Mouse (Mus musculus): ENCODE data around the gene Prss46. TPM values are rescaled to one million over a fixed set of nuclear protein-coding genes. Genes with fewer than 3 reads are reported as not detected.
"Not testable (repeated sequence)": the region's sequence is repeated elsewhere in the genome, so short reads cannot be mapped to it uniquely, and the experiment has no call there.

Gene Prss46
- polyA plus RNA-seq (2014; fragmentation: Nextera tagmentation; extraction: Ambion mirVana): not detected in 2 replicates

DNA sequence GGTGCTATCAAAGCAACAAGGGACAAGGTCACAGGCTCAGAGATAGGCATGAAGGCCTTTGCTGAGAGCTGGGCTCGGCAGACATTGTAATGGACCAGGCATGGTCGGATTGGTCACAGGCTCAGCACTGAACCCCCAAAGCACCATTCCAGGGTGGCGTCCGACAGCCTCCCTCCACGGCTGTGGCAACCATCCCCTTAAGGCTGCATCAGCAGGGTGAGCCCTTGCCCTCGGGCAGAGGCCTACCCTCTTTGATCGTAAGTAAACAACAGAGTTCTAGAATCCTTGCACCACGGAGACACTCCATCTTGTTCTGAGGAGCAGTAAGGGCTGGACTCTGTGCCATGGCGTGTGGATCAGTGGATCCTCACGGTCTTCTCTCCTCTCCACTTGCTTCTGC is at the start of gene Prss46:
Prss46 (plus strand) TSS at position 301 of the 400 bp plus-strand sequence.
- Histone ChIP-seq H3K4me3 (ENCODE audit: low read depth, low read length) (no peak within 1 kb of the TSS), H3K9ac (ENCODE audit: low read depth, low read length) (no peak within 1 kb of the TSS), H3K27ac (ENCODE audit: low read depth, low read length) (no peak within 1 kb of the TSS), H3K36me3 (ENCODE audit: control insufficient read depth, insufficient read depth, low read length) (no peaks in the 10 kb centered on the region), H3K4me1 (ENCODE audit: control insufficient read depth, insufficient read depth, low read length) (no peaks in the 10 kb centered on the region), H3K9me3 (replicated peaks; ENCODE audit: control insufficient read depth, low read length) (no peaks in the 10 kb centered on the region), H3K27me3 (ENCODE audit: control insufficient read depth, insufficient read depth, low read length) (no peaks in the 10 kb centered on the region), H3K4me2 (no peak within 1 kb of the TSS)
- no peak for ATAC-seq (replicated peaks; ENCODE audit: insufficient number of reproducible peaks, low FRiP score, low TSS enrichment)
- WGBS (ENCODE audit: insufficient replicate concordance): 77% methylated on average over 10 of the region's 10 CpGs

DNA sequence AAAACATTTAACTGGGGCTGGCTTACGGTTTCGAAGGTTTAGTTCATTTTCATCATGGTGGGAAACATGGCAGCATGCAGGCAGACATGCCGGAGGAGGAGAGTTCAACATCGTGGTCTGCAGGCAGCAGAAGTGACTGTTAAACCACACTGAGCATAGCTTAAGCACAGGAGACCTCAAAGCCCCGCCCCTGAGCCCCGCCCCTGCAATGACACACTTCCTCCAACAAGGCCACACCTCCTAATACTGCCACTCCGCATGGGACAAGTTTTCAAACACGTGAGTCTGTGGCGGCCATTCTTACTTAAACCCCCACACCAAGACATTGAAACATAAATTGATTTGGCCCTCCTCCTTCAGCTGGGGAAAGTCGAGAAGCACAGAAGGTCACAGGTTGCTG is 47.3 kb upstream of the Prss46 start:
- Histone ChIP-seq H3K27me3 (ENCODE audit: control insufficient read depth, insufficient read depth, low read length) (no peaks in the 10 kb centered on the region), H3K4me1 (ENCODE audit: control insufficient read depth, insufficient read depth, low read length) (no peaks in the 10 kb centered on the region), H3K9ac (ENCODE audit: low read depth, low read length) (no peak overlapping the region), H3K36me3 (ENCODE audit: control insufficient read depth, insufficient read depth, low read length) (no peaks in the 10 kb centered on the region), H3K4me3 (ENCODE audit: low read depth, low read length) (no peak overlapping the region), H3K27ac (ENCODE audit: low read depth, low read length) (no peak overlapping the region), H3K9me3 (replicated peaks; ENCODE audit: control insufficient read depth, low read length) (no peaks in the 10 kb centered on the region), H3K4me2 (no peak overlapping the region)
- 75% methylated on average over 10 of the region's 10 CpGs for WGBS (ENCODE audit: insufficient replicate concordance)
- no peak for ATAC-seq (replicated peaks; ENCODE audit: insufficient number of reproducible peaks, low FRiP score, low TSS enrichment)

DNA sequence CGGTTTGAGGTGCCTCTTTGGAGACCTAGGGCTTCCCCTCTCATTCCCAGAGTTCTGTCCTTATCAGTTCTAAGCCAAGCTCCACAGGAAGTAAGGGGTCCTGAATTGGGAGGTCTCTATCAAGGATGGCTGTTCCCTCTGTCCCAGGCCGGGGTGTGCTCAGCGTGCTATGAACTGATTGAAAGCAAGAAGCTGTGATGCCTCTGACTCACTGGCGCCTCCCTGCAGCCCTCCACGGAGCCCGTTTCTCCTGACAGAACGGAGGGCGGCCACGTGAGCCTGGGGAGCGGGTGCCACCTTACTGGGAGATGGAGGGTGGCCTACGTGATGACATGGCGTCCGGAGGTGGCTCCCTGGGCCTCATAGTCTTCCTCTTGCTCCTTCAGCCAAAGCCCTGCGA is 46.4 kb upstream of the Prss46 start, which contains the start of gene Prss42:
Prss42 (plus strand) TSS at position 301 of the 400 bp plus-strand sequence.
- 87% methylated on average over 14 of the region's 14 CpGs for WGBS (ENCODE audit: insufficient replicate concordance)
- H3K9me3 ChIP-seq (replicated peaks; ENCODE audit: control insufficient read depth, low read length): no peaks in the 10 kb centered on the region
- H3K9ac ChIP-seq (ENCODE audit: low read depth, low read length): no peak within 1 kb of the TSS
- no peak within 1 kb of the TSS for H3K27ac ChIP-seq (ENCODE audit: low read depth, low read length)
- H3K36me3 ChIP-seq (ENCODE audit: control insufficient read depth, insufficient read depth, low read length): no peaks in the 10 kb centered on the region
- no peak within 1 kb of the TSS for H3K4me3 ChIP-seq (ENCODE audit: low read depth, low read length)
- H3K4me1 ChIP-seq (ENCODE audit: control insufficient read depth, insufficient read depth, low read length): no peaks in the 10 kb centered on the region
- ATAC-seq (replicated peaks; ENCODE audit: insufficient number of reproducible peaks, low FRiP score, low TSS enrichment): no peak
- H3K4me2 ChIP-seq: no peak within 1 kb of the TSS
- H3K27me3 ChIP-seq (ENCODE audit: control insufficient read depth, insufficient read depth, low read length): no peaks in the 10 kb centered on the region

DNA sequence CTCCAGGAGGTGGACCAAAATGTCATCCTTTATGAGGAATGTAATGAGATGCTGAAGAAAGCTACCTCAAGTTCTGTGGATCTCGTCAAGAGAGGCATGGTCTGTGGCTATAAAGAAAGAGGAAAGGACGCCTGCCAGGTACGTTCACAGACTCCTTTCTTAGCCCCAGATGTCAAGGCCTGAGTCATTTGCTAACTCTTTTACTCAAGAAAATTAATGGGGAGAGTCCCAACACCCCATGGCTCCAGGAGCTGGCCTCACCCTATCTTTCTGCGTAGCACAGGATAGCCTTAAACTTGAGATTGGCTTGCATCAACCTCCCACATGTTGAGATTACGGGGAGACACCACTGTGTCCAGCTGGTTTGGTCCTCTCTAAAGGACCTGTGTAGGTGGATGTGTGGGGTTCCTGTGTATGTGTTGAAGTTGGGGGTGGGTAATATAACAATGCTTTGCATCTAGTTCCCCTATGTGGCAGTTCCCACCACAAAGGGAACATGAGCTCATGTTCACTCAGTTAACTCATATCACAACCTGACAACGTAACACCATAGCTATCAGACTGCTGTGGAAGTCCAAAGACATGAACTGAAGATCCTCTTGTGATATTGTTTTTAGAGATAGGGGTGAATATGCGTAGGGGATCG is 43.3 kb upstream of the Prss46 start:
- Histone ChIP-seq H3K4me3 (ENCODE audit: low read depth, low read length) (no peak overlapping the region), H3K4me1 (ENCODE audit: control insufficient read depth, insufficient read depth, low read length) (no peaks in the 10 kb centered on the region), H3K27ac (ENCODE audit: low read depth, low read length) (no peak overlapping the region), H3K27me3 (ENCODE audit: control insufficient read depth, insufficient read depth, low read length) (no peaks in the 10 kb centered on the region), H3K9ac (ENCODE audit: low read depth, low read length) (no peak overlapping the region), H3K36me3 (ENCODE audit: control insufficient read depth, insufficient read depth, low read length) (no peaks in the 10 kb centered on the region), H3K9me3 (replicated peaks; ENCODE audit: control insufficient read depth, low read length) (no peaks in the 10 kb centered on the region), H3K4me2 (no peak overlapping the region)
- no peak for ATAC-seq (replicated peaks; ENCODE audit: insufficient number of reproducible peaks, low FRiP score, low TSS enrichment)
- WGBS (ENCODE audit: insufficient replicate concordance): 83% methylated on average over 8 of the region's 8 CpGs

DNA sequence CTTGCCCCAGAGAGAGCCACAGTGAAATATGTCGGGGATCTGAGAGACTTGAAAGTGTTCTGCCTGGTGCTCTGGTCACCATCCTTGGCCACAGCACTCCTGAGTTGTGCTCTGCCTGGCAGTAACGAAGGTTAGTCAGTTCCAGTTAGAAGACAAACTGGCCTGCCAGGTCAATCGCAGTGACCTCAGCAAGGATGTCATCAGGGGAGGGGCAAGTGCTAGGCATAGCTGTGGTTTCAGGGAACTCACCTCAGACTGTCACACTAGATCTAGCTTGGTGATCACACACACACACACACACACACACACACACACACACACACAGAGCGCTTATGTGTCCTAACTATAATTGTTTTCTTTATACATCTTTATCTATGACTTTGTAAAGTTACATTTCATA is 41.0 kb upstream of the Prss46 start:
- no peaks in the 10 kb centered on the region for H3K9me3 ChIP-seq (replicated peaks; ENCODE audit: control insufficient read depth, low read length)
- no peak overlapping the region for H3K9ac ChIP-seq (ENCODE audit: low read depth, low read length)
- no peaks in the 10 kb centered on the region for H3K27me3 ChIP-seq (ENCODE audit: control insufficient read depth, insufficient read depth, low read length)
- no peak overlapping the region for H3K27ac ChIP-seq (ENCODE audit: low read depth, low read length)
- 61% methylated on average over 4 of the region's 4 CpGs for WGBS (ENCODE audit: insufficient replicate concordance)
- H3K4me2 ChIP-seq: no peak overlapping the region
- no peaks in the 10 kb centered on the region for H3K36me3 ChIP-seq (ENCODE audit: control insufficient read depth, insufficient read depth, low read length)
- no peak for ATAC-seq (replicated peaks; ENCODE audit: insufficient number of reproducible peaks, low FRiP score, low TSS enrichment)
- no peak overlapping the region for H3K4me3 ChIP-seq (ENCODE audit: low read depth, low read length)
- H3K4me1 ChIP-seq (ENCODE audit: control insufficient read depth, insufficient read depth, low read length): no peaks in the 10 kb centered on the region

DNA sequence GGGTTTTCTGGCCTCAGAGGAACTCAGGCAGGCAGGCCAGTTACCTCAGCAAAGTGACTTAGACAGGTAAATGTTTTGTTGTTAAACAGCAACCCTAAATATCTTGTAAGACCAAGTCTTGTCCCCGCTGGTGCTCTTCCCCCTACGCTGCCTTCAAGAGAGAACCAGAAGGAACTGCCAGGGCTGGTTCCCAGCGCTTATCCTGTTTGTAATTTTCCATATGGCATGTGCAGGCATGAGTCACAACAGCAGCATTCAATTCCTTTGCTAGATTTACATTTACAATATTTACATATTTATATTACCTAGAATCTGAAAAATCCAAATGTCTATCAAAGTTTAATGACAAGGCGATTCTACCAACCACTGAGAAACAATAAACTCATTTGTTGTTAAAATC is 34.3 kb upstream of the Prss46 start:
- no peaks in the 10 kb centered on the region for H3K9me3 ChIP-seq (replicated peaks; ENCODE audit: control insufficient read depth, low read length)
- ATAC-seq (replicated peaks; ENCODE audit: insufficient number of reproducible peaks, low FRiP score, low TSS enrichment): no peak
- H3K9ac ChIP-seq (ENCODE audit: low read depth, low read length): no peak overlapping the region
- H3K27ac ChIP-seq (ENCODE audit: low read depth, low read length): no peak overlapping the region
- no peaks in the 10 kb centered on the region for H3K36me3 ChIP-seq (ENCODE audit: control insufficient read depth, insufficient read depth, low read length)
- no peak overlapping the region for H3K4me2 ChIP-seq
- no peaks in the 10 kb centered on the region for H3K4me1 ChIP-seq (ENCODE audit: control insufficient read depth, insufficient read depth, low read length)
- 0 out of 2 replicates have a peak, but pooled peaks cover 4% of the 10 kb centered on the region for H3K27me3 ChIP-seq (ENCODE audit: control insufficient read depth, insufficient read depth, low read length)
- H3K4me3 ChIP-seq (ENCODE audit: low read depth, low read length): no peak overlapping the region
- WGBS (ENCODE audit: insufficient replicate concordance): 82% methylated on average over 4 of the region's 4 CpGs

DNA sequence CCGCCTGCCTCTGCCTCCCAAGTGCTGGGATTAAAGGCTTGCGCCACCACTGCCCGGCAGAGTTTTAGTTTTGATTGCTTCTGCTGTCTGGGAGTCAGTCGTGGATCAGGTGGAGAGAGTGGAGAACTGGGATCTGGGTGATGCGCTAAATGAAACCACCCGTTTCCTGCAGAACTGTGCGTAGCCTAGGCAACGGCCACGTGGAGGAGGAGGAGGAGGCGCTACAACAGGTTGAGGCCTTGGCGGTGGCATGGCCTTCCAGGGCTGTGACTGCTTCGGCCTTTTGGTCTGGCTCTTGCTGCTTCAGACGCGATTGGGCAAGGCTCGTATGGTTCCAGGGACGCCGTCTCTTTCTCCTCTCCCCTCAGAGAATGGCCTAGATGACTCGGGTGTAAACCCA is 30.5 kb upstream of the Prss46 start, which contains the start of gene Prss44:
Prss44 (plus strand) TSS at position 206 of the 400 bp plus-strand sequence.
- H3K4me2 ChIP-seq: no peak within 1 kb of the TSS
- H3K9ac ChIP-seq (ENCODE audit: low read depth, low read length): no peak within 1 kb of the TSS
- no peak for ATAC-seq (replicated peaks; ENCODE audit: insufficient number of reproducible peaks, low FRiP score, low TSS enrichment)
- H3K4me3 ChIP-seq (ENCODE audit: low read depth, low read length): no peak within 1 kb of the TSS
- no peaks in the 10 kb centered on the region for H3K4me1 ChIP-seq (ENCODE audit: control insufficient read depth, insufficient read depth, low read length)
- no peaks in the 10 kb centered on the region for H3K36me3 ChIP-seq (ENCODE audit: control insufficient read depth, insufficient read depth, low read length)
- H3K27me3 ChIP-seq (ENCODE audit: control insufficient read depth, insufficient read depth, low read length): peaks cover 4% of the 10 kb centered on the region; the same call in 1 of the 2 replicates
- no peak within 1 kb of the TSS for H3K27ac ChIP-seq (ENCODE audit: low read depth, low read length)
- no peaks in the 10 kb centered on the region for H3K9me3 ChIP-seq (replicated peaks; ENCODE audit: control insufficient read depth, low read length)
- 48% methylated on average over 18 of the region's 18 CpGs for WGBS (ENCODE audit: insufficient replicate concordance)

DNA sequence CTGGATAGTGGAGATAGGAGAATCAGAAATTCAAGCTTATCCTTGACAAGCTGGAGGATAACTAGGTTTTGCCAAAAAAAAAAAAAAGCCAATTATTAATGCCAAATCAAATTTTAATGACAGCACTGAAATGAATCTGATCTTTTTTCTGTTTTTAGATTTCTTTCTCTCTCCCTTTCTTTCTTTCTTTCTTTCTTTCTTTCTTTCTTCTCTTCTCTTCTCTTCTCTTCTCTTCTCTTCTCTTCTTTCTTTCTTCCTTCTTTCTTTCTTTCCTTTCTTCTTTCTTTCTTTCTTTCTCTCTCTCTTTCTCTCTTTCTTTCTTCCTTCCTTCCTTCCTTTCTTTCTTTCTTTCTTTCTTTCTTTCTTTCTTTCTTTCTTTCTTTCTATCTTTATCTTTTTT is 23.8 kb upstream of the Prss46 start:
- H3K4me3 ChIP-seq (ENCODE audit: low read depth, low read length); H3K27ac ChIP-seq (ENCODE audit: low read depth, low read length); H3K9me3 ChIP-seq (replicated peaks; ENCODE audit: control insufficient read depth, low read length); H3K27me3 ChIP-seq (ENCODE audit: control insufficient read depth, insufficient read depth, low read length); H3K9ac ChIP-seq (ENCODE audit: low read depth, low read length); ATAC-seq (replicated peaks; ENCODE audit: insufficient number of reproducible peaks, low FRiP score, low TSS enrichment); H3K36me3 ChIP-seq (ENCODE audit: control insufficient read depth, insufficient read depth, low read length); H3K4me1 ChIP-seq (ENCODE audit: control insufficient read depth, insufficient read depth, low read length); H3K4me2 ChIP-seq: not testable (repeated sequence)

DNA sequence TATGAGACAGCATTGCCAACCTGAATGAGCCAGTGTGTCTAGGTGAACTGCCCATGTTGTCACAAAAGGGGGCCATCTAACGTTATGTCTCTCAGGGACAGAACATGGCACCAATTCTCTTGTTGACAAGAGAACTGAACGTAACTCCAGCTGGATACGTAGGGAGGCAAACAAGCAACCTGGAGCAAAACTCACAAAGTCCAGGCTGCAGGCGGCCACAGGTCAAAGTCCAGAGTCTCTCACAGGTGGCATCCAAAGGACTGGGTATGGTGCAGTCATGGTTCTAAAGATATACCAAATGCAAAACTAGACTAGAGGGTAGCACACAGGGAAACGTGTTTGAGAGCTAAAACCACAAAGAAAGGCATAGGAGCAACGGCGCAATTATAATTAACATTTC is 22.9 kb upstream of the Prss46 start:
- no peak for ATAC-seq (replicated peaks; ENCODE audit: insufficient number of reproducible peaks, low FRiP score, low TSS enrichment)
- H3K27me3 ChIP-seq (ENCODE audit: control insufficient read depth, insufficient read depth, low read length): peaks cover 2% of the 10 kb centered on the region; the same call in 1 of the 2 replicates
- no peaks in the 10 kb centered on the region for H3K36me3 ChIP-seq (ENCODE audit: control insufficient read depth, insufficient read depth, low read length)
- H3K4me3 ChIP-seq (ENCODE audit: low read depth, low read length): no peak overlapping the region
- H3K9me3 ChIP-seq (replicated peaks; ENCODE audit: control insufficient read depth, low read length): no peaks in the 10 kb centered on the region
- H3K4me1 ChIP-seq (ENCODE audit: control insufficient read depth, insufficient read depth, low read length): no peaks in the 10 kb centered on the region
- H3K9ac ChIP-seq (ENCODE audit: low read depth, low read length): no peak overlapping the region
- 78% methylated on average over 7 of the region's 7 CpGs for WGBS (ENCODE audit: insufficient replicate concordance)
- H3K27ac ChIP-seq (ENCODE audit: low read depth, low read length): no peak overlapping the region
- no peak overlapping the region for H3K4me2 ChIP-seq
